Mouse (Mus musculus): ENCODE results near the gene Abca1.

GRCm38 (mm10) chr4:52989248-52989647 lies 170.4 kb downstream of the Abca1 start, which contains the start of gene Nipsnap3a:
- TF ChIP-seq GATA1 (IDR thresholded peaks at IDR 0.05; ENCODE audit: borderline replicate concordance, low read length) (no peak), FLI1 (IDR thresholded peaks at IDR 0.05; ENCODE audit: low read length) (no peak)
